Mouse (Mus musculus): Measurements from ENCODE around the gene Sos1.

The Sos1 gene

GRCm38 (mm10) chr17:80492811-80493210 lies 12.6 kb upstream of the Sos1 start:
- DNase-seq, result no peak

DNA sequence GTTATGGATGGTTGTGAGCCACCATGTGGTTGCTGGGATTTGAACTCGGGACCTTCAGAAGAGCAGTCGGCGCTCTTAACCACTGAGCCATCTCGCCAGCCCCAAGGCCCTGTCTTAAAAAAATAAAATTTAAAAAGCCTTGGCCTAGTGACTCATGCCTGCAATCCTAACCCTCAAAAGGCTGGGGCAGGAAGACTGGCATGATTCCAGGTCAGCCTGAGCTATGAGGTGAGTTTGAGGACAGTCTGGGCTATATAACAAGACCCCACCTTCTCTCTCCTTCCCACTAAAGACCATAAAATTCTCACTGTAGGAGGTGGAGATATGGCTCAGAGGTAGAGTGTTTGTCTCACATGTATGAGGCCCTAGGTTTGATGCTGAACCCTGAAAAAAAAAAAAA lies 12.0 kb upstream of the Sos1 start:
- no peak for DNase-seq

DNA sequence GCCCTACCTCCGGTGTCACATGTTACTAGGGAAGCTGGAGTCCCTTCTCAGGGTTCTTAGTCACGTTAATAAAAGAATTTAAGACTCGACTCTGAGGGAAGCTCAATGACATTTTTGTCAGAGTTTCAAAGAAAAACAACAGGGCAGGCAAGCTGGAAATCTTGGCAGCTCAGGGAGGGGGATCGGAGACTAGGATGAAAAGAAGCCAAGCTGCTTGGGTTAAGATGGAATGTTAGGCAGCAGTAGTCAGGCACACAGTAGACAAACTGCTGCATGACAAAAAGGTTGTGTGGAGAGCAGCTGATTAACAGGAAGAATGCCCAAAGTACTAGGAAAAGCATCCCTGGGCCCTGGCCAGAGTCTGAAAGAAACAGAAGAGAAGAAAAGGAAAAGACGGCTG lies 9.9 kb upstream of the Sos1 start:
- no peak for DNase-seq

DNA sequence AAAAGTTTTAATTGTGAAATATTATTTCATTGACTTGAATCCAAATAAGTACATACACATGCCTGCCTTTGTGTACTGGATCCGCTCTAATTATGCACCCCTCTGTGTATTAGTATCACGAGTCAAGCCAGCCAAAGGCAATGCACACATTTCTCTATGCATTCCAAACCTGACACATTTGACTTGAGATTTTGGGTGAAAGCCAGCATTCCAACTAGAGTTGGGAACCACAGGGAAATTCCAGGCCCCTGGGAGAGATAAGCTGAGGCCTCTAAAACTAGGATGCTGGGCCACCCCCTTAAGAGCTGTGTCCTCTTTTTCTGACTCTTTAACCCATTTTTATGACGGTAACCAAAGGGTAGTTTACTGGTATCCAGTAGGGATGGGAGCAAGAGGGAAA lies 8.7 kb upstream of the Sos1 start:
- DNase-seq, result no peak

DNA sequence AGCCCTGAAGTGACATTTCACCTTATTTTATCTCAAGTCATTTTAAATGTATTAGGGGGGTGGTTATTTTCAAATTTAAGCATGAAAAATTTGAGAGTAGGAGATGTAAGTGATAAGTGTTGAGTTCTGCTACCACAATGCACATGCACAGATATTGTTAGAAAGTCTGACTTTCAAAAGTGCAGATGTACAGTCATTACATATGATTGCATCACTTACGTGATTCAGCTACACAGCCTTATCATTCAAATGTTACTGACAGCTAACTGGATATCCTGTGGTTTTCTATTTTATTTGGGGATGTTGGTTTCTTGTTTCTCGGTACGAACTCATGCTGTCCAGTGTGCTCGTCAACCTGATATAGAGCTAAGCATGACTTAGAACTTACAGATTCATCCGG lies 4.9 kb upstream of the Sos1 start:
- DNase-seq, result no peak

DNA sequence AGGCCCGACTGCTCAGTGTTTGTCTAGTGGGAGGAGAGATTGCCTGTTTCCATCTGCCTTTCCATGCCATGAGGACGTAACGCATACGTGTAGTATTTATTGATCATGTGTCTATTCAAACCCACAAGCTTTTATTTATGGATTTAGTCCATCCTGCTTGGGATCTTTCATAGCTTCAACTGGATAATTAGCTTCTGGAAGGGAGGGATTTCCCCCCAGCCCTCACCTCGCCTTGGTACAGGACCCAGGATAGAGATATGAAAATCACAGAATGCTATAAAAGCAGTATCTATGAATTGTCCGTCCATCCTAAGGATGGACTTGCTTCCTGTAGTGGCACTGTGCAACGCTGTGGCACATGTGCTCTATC lies 587 bp upstream of the Sos1 start:
- DNase-seq, result no peak

DNA sequence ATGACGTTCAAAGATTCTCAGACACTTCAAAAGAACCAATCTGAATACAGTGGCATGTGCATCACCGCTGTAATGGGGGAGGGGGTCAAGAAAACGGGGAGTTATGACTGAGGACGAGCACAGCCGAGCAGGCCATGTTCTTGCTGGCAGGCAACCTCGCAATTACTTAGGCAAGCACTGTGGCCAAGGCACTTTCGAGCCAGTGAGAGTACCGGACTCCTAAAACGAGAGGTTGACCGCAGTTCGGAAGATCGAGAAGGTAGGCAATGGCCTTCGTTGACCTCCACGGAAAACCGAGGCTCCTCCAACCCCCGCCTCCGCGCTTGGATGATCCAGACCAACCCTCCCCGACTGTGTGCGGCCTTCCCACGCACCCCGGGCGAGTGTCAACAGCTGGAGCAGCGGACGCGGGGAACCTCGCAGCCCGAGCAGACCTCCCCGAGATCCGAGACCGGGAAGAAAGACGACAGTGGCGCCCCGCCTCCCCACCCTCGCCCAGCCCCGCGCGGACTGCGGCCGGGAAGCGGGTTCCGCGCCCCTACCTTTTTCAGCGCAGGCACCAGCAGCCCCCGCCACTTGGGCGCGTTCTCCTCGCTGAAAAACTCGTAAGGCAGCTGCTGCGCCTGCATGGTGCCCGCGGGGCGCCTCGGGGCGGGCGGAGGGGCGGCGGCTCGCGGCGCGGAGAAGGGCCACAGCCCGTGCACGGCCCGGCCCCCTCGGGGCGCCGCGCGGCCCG lies 790 bp downstream of the Sos1 start:
- peak; percentile 62 to 69 for DNase-seq

DNA sequence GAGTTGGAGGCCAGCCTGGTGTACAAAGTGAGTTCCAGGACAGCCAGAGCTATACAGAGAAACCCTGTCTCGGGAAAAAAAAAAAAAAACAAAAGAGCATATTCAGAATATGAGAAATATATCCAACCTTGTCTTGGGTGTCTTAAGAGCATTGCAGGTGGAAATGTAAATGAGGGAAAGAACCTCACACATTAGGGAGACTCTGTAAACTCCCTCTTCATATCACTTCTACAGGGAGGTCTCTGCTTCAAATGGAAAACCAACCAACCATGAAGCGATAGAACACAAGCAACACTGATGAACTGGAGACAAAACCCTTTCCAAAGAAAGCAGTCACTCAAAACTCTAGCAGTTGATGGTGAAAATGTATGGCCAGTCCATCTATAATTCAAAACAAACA lies 2.6 kb downstream of the Sos1 start:
- no peak for DNase-seq

DNA sequence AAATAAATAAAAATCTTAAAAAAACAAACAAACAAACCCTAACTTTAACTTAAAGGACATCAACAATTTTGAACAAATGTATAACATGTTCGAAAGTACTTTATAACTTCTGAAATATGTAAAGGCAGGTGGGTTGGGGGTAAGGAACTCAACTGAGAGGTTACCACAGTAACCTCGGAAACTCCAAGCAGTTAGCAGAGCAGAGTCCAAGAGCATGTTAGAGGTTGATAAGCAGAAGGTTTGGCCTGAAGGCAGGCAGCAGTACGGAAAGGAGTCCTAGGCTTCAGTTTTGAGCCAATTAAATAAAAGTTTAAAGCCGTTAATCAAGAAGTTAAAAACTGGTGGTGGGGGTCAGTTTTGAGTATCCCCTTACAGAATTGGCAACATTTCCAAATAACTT lies 3.8 kb downstream of the Sos1 start:
- DNase-seq, result no peak

DNA sequence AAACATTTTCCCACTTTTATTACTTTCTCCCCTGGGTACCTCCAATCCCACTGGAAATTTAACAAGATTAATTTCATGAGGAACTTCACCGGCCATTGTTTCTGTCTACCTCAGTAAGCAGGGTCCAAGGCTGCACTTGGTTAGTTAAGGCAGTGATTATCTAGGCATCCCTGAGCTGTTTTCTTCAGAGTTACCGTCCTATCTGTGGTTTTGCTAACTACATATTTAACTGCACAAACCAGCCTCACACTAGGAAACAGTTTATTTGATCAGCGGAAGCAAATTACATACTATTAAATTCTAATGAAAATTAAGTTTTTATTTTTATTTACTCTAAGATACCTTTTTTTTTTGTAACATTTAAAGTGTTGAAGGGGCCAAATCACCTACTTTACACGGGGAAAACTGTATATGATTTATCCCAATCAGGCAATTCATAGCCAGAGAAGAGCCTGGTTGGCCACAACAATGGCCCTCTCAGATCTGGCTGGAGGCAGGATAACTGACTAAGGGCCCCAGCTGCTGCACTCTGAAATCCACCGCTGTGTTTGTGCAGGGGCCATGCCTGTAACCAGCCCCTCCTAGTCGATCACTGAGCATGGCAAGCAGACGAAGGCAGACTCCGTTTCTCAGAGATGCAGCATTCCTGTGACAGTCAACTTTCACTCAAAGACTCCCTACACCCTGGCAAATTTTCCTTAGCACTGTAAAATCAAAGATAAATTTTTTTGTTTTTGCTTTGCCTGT lies 9.0 kb downstream of the Sos1 start:
- DNase-seq, result no peak

- peak; percentile 80 to 82 for DNase-seq
Observed at GRCm38 (mm10) chr17:80468417-80468894, 11.8 kb downstream of the Sos1 start.

DNA sequence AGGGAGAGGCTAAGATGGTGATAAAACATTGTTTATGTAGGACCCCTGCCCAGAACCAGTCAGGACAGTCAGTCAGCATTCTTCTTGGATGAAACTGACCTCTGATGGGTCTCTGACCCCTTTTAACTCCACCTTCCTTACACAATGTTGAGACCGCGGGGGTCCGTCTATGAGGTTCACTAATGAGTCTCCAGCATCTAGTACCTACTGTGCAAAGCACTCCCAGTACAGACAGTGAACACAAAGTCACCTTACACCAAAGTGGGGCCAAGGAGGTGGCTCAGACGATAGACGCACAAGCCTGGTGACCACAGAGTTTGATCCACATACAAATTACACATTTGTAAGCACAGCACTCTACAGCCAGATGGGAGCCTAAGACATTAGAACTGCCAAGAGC lies 20.0 kb downstream of the Sos1 start:
- DNase-seq, result no peak

DNA sequence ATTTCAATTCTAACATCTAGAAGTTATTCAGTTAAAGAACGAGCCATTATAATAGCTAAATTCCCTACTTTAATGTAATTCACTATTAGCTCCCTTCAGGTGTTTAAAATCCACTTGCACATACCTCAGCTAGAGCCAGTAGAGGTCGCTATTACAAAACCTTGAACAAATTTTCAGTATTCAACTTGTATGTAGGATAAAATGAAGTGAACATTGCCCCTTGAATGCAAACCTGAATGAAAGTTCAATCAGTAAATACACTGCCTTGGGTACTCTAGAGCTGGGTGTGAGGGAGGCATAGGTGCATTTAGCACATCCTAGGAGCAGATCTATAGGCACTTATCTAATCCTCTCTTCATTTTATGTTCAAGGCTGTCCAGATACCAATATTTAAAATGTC lies 24.6 kb downstream of the Sos1 start:
- DNase-seq, result peak; percentile 46 to 52

DNA sequence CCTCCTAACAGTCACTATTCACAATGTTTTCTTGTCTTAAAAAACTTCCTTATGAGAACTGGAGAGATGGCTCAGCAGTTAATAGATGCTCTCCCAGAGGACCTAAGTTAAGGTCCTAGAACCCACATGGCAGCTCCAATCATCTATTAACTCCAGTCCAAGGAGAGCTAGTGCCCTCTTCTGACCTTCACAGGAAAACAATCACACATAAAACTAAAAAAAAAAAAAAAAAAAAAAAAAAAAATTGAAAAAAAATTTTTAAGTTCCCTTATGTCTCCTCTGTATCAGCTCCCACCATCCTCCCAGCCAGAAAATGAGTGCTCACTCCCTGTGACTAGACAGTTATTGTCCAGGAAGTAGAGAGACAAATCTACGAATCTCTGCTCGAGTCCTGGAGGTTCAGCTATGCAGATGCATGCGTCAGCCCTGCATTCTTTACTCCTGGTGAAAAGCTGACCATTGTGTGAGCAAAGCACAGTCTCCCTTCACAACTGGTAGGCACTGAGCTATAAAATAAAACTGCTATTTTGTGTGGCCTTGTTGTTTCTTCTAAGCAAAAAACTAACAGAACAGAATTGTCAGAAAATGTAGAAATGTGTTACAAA lies 29.7 kb downstream of the Sos1 start:
- no peak for DNase-seq

GRCm38 (mm10) chr17:80446470-80446869 lies 33.8 kb downstream of the Sos1 start:
- no peak for DNase-seq

GRCm38 (mm10) chr17:80445433-80445832 lies 34.8 kb downstream of the Sos1 start:
- no peak for DNase-seq

DNA sequence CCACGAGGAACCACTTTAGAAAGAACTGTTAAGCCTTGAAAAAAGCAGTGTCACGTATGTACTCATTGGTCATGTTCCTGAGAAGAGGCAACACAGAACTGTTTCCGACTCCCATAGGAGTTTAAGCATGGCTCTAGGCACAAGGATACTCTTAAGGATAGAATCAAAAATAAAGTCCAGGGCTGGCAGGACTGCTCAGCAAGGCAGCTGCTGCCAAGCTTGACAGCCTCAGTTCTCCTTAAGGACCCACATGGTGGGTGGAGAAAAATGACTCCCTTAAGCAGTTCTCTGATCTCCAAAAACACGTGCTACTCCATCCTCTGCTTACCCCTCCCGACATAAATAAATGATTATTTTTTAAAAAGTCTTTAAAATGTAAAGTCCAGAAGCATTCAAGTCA lies 44.6 kb downstream of the Sos1 start:
- no peak for DNase-seq

DNA sequence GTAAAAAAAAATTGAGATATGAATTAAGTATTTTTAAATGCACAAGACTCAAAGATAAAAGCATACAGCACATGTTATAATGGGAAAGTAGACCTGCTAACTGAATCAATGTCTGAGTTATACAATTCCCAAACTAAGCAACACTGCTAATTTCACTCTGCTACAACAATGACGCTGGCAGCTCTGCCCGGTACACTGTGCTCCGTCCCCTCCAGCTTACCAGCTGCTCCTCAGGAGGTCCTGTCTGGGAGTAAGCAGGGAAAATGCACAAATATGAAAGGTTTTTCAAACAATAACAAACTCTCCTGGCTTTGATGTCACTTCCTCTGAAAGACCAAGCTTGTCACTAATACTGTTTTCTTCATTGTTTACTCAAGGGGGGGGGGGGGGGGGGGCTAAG lies 45.8 kb downstream of the Sos1 start:
- no peak for DNase-seq

DNA sequence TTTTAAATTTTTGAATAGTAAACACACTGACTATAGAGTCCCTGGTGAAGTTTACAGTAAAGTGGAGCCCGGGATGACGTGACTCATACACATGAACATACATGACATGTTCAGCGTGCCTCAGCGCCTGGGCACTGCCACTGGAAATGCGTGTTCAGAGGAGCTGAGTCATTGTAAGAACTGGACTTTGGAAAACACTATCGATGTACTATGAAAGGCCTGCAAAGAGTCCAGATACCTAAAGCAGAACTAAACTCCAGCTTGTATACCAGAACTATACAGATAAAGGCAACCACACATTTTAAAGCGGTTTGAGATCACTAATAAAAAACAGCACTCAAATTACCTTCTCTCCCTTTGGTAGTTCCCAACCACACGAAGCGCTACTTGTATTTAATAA lies 48.3 kb downstream of the Sos1 start:
- no peak for DNase-seq

GRCm38 (mm10) chr17:80427966-80428365 lies 52.3 kb downstream of the Sos1 start:
- DNase-seq, result no peak

GRCm38 (mm10) chr17:80426901-80427300 lies 53.4 kb downstream of the Sos1 start:
- DNase-seq, result no peak

DNA sequence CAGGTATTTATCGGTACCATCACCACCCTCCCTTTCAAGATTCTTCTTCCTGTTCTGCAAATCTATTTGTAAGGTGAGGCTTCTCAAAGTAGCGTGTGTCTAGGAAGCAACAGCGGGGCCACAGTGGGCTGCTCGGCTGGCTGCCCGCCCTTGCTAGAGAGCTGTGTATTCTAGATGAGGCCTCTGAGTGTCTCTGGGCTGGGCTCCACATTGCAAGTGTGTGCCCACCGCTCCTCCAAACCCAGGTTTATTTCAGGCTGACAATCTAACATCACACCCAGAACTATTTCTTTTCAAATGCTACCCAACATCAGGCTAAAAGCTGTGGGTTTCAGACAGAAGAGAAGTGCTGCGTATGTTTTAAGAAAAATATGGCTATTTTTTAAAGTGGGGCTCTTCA lies 54.1 kb downstream of the Sos1 start:
- no peak for DNase-seq

GRCm38 (mm10) chr17:80420998-80421397 lies 59.3 kb downstream of the Sos1 start:
- no peak for DNase-seq

- no peak for DNase-seq
Observed at GRCm38 (mm10) chr17:80418572-80419210, 61.6 kb downstream of the Sos1 start.

All from B cell, adult 2 months (primary cell).